Mouse (Mus musculus): ENCODE results near the gene Myh7b. TPM values are rescaled to one million over a fixed set of nuclear protein-coding genes. Genes with fewer than 3 reads are reported as not detected.

Myh7b gene
- total RNA-seq, 2 experiments from 2014 or later, result 1.3 to 2.3 TPM

- DNase-seq, result no peak
Observed at GRCm38 (mm10) chr2:155634562-155634961, 23.6 kb downstream of the Myh7b start.

- DNase-seq, result no peak
Observed at GRCm38 (mm10) chr2:155635961-155636360, 24.9 kb downstream of the Myh7b start.

GRCm38 (mm10) chr2:155636881-155637280, 25.9 kb downstream of the Myh7b start:
- DNase-seq, result no peak

- no peak for DNase-seq
Observed at GRCm38 (mm10) chr2:155637411-155637810, 26.4 kb downstream of the Myh7b start.

GRCm38 (mm10) chr2:155640656-155641055, 29.6 kb downstream of the Myh7b start:
- DNase-seq, result peak; percentile 50

GRCm38 (mm10) chr2:155641540-155642472, 30.8 kb downstream of the Myh7b start:
- no peak for DNase-seq

GRCm38 (mm10) chr2:155645746-155646145, 34.7 kb downstream of the Myh7b start:
- DNase-seq, result no peak

GRCm38 (mm10) chr2:155652618-155653017, 41.6 kb downstream of the Myh7b start:
- DNase-seq, result no peak

GRCm38 (mm10) chr2:155655759-155656372, 44.9 kb downstream of the Myh7b start:
- DNase-seq, result no peak

GRCm38 (mm10) chr2:155662390-155662789, 51.4 kb downstream of the Myh7b start:
- DNase-seq, result no peak

GRCm38 (mm10) chr2:155663097-155663496, 52.1 kb downstream of the Myh7b start:
- peak; percentile 46 for DNase-seq

GRCm38 (mm10) chr2:155663910-155664460, 53.0 kb downstream of the Myh7b start:
- DNase-seq, result no peak

GRCm38 (mm10) chr2:155667881-155668280, 56.9 kb downstream of the Myh7b start:
- no peak for DNase-seq

GRCm38 (mm10) chr2:155668461-155668860, 57.4 kb downstream of the Myh7b start:
- DNase-seq, result peak; percentile 33

GRCm38 (mm10) chr2:155671236-155671635, 60.2 kb downstream of the Myh7b start:
- DNase-seq, result no peak

- DNase-seq, result peak; percentile 67
Observed at GRCm38 (mm10) chr2:155673546-155673945, 62.5 kb downstream of the Myh7b start.

- DNase-seq, result no peak
Observed at GRCm38 (mm10) chr2:155675118-155675517, 64.1 kb downstream of the Myh7b start.

GRCm38 (mm10) chr2:155679586-155680110, 68.6 kb downstream of the Myh7b start:
- no peak for DNase-seq

GRCm38 (mm10) chr2:155680591-155680990, 69.6 kb downstream of the Myh7b start:
- DNase-seq, result no peak

- DNase-seq, result no peak
Observed at GRCm38 (mm10) chr2:155681194-155681593, 70.2 kb downstream of the Myh7b start.

- no peak for DNase-seq
Observed at GRCm38 (mm10) chr2:155681874-155682273, 70.9 kb downstream of the Myh7b start.

GRCm38 (mm10) chr2:155683137-155683536, 72.1 kb downstream of the Myh7b start:
- DNase-seq, result no peak

GRCm38 (mm10) chr2:155683821-155684220, 72.8 kb downstream of the Myh7b start:
- no peak for DNase-seq

Data from gastrocnemius, postnatal 10 days (tissue).